Mouse (Mus musculus): ENCODE results near the gene Mrpl53. TPM values are rescaled to one million over a fixed set of nuclear protein-coding genes. Genes with fewer than 3 reads are reported as not detected.

Mrpl53 gene
- total RNA-seq, 2 experiments from 2014 or later, result 57.5 to 61.7 TPM

DNA sequence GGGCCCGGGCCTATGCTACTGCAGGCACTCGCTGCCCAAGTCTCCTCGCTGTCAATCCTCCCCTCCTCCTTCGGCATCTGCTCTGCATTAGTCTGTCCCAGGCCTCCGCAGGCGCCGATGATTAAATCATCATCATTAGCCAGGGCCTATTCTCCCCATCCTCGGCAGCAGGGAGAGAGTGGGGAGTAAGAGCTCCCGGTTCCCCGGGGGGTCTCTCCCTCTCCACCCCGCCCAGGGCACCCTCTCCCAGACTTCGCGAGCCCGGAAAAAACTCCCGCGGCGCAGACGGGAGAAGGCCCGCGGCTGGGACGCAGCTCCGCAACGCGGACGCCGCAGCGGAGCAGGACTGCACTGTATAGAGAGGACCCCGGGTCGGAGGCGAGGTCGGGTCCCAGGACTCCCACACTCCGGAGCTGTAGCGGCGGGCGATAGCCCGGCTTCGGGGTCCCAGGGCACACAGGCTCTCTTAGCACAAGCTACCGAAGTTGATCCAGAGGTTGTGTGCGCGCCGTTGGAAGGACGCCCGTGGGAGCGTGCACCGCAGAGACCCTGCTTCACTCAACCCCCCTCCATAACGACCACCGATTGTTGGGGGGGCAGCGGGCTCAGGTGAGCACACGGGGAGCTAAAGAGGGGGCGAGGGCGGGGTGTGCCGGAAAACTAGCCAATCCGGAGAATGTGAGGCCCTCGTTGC is 31.1 kb upstream of the Mrpl53 start, which contains the start of gene Pcgf1:
Gene Pcgf1 (plus strand): TSS at position 240 of the 694 bp plus-strand sequence.
- H3K27ac ChIP-seq, result peak within 1 kb of the TSS; percentile 100
- no peak for TF ChIP-seq CTCF (IDR thresholded peaks at IDR 0.05)
- intact Hi-C loops (cut with DNase I), result loop anchor here (1.0 to 10.0 kb wide), 4 partner anchors 23 to 637 kb away; partner anchors contain the start of genes Aup1, Ccdc142, Gm42688 and Vax2
- H3K4me3 ChIP-seq, result peak within 1 kb of the TSS; percentile 84
- DNase-seq (ENCODE audit: extremely low spot score in 1 of 2, low spot score in 2 of 2), result peak; percentile 39 to 56

DNA sequence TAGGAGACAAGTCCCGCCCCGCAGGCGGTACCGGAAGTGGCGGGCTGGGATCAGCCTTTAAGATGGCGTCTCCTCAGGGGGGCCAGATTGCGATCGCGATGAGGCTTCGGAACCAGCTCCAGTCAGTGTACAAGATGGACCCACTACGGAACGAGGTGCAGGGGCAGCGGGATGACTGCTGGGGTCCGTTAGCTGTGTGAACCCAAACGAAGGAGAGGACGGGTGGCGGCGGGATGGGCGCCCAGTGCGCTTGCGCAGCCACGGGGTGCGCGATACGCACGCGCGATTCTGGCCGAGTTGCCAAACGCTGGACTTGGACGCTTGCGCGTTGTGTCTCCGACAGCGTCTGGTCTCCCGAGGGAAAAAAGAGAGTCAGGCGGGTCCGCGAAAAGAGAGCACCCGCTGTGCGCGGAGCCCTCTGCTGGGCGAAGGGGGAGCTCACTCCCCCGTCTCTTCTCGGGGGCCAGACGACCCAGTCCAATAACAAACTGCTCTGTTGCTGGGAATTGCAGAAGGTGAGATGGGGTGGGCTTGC is 30.4 kb upstream of the Mrpl53 start:
- peak; percentile 63 for TF ChIP-seq CTCF (IDR thresholded peaks at IDR 0.05)
- Histone ChIP-seq H3K4me3 (peak overlapping the region; percentile 84), H3K27ac (peak overlapping the region; percentile 100)
- DNase-seq (ENCODE audit: extremely low spot score in 1 of 2, low spot score in 2 of 2), result peak; percentile 99
- intact Hi-C loops (cut with DNase I), result loop anchor here (1.0 to 10.0 kb wide), 4 partner anchors 22 to 636 kb away; partner anchors contain the start of genes Aup1, Ccdc142, Gm42688 and Vax2

DNA sequence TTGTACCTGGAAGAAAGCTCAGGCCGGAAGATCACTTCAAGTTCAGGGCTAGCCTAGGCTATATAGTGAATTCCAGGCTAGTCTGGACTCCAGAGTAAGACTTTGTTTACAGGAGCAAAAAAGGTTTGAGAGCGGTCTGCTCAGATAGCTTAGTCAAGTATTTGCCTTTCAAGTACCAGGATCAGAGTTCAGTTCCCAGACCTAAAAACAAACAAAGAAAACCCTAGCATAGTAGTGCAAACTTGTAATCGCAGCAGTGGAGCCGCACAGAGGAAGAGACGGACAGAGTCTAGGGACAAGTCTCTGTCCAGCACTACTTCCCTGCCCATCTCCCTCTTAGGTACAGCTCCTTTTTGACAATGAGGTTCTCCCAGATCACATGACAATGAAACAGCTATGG is 28.6 kb upstream of the Mrpl53 start:
- no peak for TF ChIP-seq CTCF (IDR thresholded peaks at IDR 0.05)
- intact Hi-C loops (cut with DNase I), result no loop called here
- H3K27ac ChIP-seq, result no peak overlapping the region

DNA sequence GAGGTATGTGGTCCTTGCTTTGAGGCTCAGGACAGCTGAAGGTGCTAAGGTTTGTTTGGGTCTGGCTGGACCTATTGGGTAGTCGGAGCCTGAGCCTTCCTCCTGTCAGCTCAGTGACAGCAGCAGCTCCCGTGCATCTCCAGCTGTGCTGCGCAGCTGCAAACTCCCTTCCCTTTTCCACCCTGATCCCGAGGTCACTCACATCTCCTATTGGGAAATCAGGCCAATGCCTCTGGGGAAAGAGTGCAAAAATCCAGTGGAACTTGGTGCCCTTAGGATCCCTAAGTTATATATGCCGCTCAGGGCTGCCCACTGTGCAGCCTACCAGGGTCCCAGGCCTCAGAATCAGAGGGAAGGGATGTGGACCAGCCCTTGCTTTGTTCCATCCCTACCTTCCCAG is 25.3 kb upstream of the Mrpl53 start:
- intact Hi-C loops (cut with DNase I), result no loop called here

More for the DNA sequence above, 28.6 kb upstream of the Mrpl53 start:
- H3K4me3 ChIP-seq, result no peak overlapping the region
- no peak for DNase-seq (ENCODE audit: extremely low spot score in 1 of 2, low spot score in 2 of 2)

DNA sequence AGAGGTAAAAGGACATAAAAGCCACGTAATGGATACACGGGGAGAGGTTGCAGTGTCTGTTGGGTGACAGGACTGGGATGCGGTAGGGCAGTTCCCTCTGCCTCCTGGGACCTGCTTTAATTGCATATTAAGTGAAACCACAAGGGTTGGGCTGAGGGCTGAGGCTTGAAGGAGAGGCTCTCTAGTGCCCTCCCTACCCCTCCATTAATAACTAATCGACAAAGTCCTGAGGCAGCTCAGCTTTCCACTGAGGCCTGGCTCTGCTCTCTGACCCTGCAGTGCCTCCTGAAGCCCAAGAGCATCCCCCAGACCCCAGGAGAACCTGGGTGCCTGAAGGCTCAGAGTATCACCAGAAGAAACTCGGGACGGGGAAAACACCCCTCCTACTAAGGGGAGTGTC is 24.4 kb upstream of the Mrpl53 start:
- TF ChIP-seq CTCF (IDR thresholded peaks at IDR 0.05), result no peak
- no peak for DNase-seq (ENCODE audit: extremely low spot score in 1 of 2, low spot score in 2 of 2)
- H3K27ac ChIP-seq, result no peak overlapping the region
- intact Hi-C loops (cut with DNase I), result no loop called here
- H3K4me3 ChIP-seq, result no peak overlapping the region

More for the DNA sequence above, 25.3 kb upstream of the Mrpl53 start:
- no peak overlapping the region for H3K4me3 ChIP-seq
- no peak for TF ChIP-seq CTCF (IDR thresholded peaks at IDR 0.05)
- no peak overlapping the region for H3K27ac ChIP-seq
- DNase-seq (ENCODE audit: extremely low spot score in 1 of 2, low spot score in 2 of 2), result no peak

DNA sequence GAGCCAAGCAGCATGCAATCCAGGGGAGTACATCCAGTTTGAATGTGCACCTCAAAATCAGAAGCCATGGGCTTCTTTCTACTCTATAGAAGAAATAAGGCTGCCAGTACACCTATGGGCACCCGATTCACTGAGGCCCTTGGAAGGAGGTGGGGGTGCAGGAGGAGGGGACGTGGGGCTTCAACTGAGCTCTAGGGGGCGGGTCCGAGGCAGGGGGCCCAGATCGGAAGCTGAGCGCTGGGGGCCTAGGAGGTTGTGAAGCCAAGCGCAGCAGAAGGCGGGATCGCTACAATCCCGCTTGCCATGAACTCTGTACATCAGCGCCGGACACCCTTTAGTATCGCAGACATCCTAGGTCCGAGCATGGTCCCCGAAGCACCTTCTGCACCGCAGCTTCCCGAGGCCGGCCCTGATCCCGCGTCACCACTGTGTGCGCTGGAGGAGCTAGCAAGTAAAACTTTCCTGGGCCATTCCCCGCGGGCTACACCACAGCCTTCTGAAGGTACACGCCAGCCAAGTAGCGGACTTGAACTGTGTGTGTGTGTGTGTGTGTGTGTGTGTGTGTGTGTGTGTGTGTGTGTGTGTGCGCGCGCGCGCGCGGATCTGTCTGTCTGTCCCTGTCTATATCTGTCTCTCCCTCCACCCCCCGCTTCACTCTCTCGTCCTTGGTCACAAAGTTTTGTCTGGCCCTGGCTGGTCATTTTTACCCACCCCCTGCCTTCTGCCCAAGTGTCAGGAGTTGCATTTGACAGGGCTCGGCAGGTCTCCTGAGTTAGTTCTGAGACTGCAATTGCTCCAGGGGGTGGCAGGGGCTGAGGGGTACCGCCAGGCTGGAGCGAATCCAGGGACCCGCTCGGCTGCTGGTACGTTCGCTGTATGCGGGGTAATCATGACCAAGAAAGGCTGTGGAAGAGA is 22.5 kb upstream of the Mrpl53 start, which contains the start of gene Lbx2:
Gene Lbx2 (plus strand): TSS at position 247 of the 915 bp plus-strand sequence.
- DNase-seq (ENCODE audit: extremely low spot score in 1 of 2, low spot score in 2 of 2), result no peak
- H3K27ac ChIP-seq, result no peak within 1 kb of the TSS
- TF ChIP-seq CTCF (IDR thresholded peaks at IDR 0.05), result no peak
- intact Hi-C loops (cut with DNase I), result no loop called here
- H3K4me3 ChIP-seq, result no peak within 1 kb of the TSS

DNA sequence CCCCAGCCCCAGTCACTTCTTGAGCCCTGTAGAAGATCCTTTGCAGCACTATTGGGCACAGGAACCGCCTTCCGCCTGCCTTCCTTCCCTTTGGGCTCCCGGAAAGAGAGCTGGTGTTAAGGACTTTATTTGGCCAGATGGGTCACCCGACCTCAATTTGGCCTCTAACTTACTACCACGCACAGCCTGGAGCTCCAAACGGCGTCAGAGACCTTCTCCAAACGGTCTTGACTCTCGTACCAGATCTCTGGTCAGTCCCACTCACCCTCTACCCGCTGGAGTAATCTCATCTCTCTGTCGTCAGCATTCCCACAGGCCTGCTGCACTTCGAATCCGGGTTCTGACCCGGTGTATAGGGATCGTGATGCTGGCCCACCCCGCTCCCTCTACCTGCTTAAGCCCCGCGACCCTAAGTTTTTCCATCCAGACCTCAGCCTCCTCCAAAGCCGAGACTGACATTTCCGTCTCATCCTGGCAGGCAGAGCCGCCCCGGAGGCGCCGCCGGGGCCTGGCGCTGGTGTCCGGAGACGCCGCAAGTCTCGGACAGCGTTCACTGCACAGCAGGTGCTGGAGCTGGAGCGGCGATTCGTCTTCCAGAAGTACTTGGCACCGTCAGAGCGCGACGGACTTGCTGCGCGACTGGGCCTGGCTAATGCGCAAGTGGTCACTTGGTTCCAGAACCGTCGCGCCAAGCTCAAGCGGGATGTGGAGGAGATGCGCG is 21.5 kb upstream of the Mrpl53 start:
- peak overlapping the region; percentile 23; the same call in 1 of the 2 replicates for H3K4me3 ChIP-seq
- intact Hi-C loops (cut with DNase I), result no loop called here
- no peak for DNase-seq (ENCODE audit: extremely low spot score in 1 of 2, low spot score in 2 of 2)
- no peak overlapping the region for H3K27ac ChIP-seq
- TF ChIP-seq CTCF (IDR thresholded peaks at IDR 0.05), result no peak

DNA sequence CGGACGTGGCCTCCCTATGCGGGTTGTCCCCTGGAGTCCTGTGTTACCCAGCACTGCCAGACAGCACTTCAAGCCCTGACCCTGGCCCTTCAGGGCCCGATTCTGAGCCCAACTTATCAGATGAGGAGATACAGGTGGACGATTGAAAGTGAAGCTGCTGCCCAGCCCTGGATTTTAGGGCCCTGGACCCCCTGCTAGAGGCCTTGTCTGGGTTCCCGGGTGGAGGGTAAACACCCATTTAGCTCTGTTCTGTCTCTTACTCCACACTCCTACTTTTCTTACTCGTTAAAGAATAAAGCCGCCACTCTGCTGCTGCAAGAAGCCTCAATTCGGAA is 20.9 kb upstream of the Mrpl53 start:
- no peak for TF ChIP-seq CTCF (IDR thresholded peaks at IDR 0.05)
- no peak for DNase-seq (ENCODE audit: extremely low spot score in 1 of 2, low spot score in 2 of 2)
- intact Hi-C loops (cut with DNase I), result no loop called here
- H3K4me3 ChIP-seq, result peak overlapping the region; percentile 23; the same call in 1 of the 2 replicates
- no peak overlapping the region for H3K27ac ChIP-seq

DNA sequence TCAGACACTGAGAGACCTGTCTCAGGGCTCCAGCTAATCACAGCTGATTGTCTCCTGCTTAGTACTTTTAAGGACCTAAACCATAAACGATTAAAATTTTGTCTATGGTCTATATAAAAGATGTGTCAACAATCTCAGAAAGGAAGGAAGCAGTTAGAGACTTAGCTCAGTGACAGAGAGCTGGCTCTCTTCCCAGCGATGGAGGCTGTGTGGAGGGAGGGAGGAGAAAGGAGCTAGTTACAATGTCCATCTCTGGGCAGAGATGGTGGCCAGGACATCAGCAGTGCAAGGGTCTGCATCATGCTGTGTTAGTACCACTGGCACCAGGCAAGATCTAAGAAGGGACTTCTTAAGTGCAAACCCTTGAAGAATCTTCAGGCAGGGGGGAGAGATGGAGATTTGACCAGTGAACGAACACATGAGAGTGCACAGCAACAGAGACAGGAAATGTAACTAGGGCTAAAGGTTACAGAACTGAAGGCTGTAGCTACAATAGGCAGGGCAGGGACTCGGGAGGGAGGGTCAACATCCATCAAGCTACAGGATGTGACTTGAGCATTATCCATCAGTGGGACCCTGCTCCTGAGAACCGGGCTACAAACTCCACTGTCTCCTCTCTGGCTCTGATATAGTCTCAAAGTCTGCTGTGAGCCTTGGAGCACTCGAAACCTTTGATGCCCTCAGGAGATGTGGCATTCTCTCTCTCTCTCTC is 16.3 kb upstream of the Mrpl53 start:
- no peak for DNase-seq (ENCODE audit: extremely low spot score in 1 of 2, low spot score in 2 of 2)
- intact Hi-C loops (cut with DNase I), result no loop called here
- TF ChIP-seq CTCF (IDR thresholded peaks at IDR 0.05), result no peak
- no peak overlapping the region for H3K27ac ChIP-seq
- H3K4me3 ChIP-seq, result no peak overlapping the region

DNA sequence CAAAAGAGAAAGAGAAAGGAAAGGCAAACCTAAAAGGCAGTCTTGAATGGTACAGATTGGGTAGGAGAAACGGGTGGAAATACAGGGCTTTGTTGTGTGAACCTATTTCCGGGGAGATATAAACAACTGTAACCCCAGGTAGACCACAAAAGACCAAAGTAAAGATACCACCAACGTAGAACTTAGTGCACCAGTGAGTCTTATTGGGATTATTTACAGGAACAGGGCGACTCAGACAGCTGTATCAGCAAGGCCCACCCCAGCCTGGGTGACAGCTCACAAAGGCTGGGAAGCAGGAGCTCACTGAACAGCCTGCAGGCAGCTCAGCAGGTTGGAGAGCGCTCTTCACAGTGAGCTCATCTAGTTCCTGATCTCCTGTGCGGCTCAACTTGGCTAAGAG is 12.9 kb upstream of the Mrpl53 start:
- no peak overlapping the region for H3K4me3 ChIP-seq
- H3K27ac ChIP-seq, result no peak overlapping the region
- no peak for TF ChIP-seq CTCF (IDR thresholded peaks at IDR 0.05)
- DNase-seq (ENCODE audit: extremely low spot score in 1 of 2, low spot score in 2 of 2), result no peak
- intact Hi-C loops (cut with DNase I), result no loop called here

DNA sequence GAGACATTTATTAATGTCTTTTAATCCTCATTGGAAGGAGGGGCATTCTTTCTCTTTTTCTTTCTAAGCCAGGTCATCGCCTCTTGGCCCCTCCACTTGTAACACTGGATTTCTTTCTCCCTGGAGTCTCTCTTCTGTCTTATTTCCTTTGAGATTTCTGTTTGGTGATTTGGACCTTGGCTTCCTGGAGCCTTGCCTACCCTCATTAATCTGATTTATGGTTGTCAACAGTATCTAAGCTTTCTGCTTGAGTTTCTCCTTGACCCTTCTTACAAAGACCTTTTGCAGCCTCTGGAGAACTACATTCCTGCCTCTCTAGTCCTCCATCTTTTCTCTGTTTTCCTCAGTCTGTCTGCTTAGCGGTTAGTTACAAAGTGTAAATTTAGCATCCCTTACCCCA is 10.4 kb upstream of the Mrpl53 start:
- intact Hi-C loops (cut with DNase I), result no loop called here
- DNase-seq (ENCODE audit: extremely low spot score in 1 of 2, low spot score in 2 of 2), result no peak
- Histone ChIP-seq H3K4me3 (no peak overlapping the region), H3K27ac (no peak overlapping the region)
- no peak for TF ChIP-seq CTCF (IDR thresholded peaks at IDR 0.05)
